Mouse (Mus musculus): ENCODE results near the gene Tppp3.

The Tppp3 gene

DNA sequence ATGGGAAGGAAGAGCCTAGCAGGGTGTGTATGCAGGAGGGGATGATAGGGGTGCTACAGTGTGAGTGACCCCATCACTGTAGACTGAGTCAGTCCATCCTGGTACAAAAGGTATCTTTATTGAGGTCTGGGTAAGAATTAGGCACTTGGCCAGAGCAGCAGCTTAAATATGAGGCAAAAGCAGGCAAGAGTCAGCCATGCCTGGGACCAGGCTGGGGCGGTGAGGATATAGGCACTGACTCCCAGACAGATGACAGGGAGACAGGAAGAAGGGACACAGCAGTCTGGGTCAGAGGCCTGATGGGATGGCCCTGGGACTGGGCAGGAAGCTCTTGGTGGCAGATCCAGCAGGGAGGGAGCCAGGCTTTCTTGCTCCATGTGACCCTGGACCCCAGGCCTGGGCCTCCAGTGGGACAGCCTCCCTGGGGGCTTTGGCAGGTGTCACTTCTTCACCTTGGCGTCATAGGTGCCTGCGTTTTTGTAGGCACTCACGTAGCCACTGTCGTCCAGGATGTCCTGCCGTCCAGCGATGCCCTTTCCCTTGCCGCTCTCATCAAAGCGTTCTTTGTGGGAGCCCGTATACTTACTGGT is 3.8 kb downstream of the Tppp3 start:
- no peak for DNase-seq (ENCODE audit: low spot score)

GRCm38 (mm10) chr8:105466700-105467291 is 4.5 kb downstream of the Tppp3 start:
- no peak for DNase-seq (ENCODE audit: low spot score)

- no peak for DNase-seq (ENCODE audit: low spot score)
Measured at GRCm38 (mm10) chr8:105466246-105466645, 5.1 kb downstream of the Tppp3 start.

GRCm38 (mm10) chr8:105464595-105464994 is 6.7 kb downstream of the Tppp3 start:
- DNase-seq (ENCODE audit: low spot score): no peak

- no peak for DNase-seq (ENCODE audit: low spot score)
Measured at GRCm38 (mm10) chr8:105461085-105461803, 10.1 kb downstream of the Tppp3 start.

DNA sequence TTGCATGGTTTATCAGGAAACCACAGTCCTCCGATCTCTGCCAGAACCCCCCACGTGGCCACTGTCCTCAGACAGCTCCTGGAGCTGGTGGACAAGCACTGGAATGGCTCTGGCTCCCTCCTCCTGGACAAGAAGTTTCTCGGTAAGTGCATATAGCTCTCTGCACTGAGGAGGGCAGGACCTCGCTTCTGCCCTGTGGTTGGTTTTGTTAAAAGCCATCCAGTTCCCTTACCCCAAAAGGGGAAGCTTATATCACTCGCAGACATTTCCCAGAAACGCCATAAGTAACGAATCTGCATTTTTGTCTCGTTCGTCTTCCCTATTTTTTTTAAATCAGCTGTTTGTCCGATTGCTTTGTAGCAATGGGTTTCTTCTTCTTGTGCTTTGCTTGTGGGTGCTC is 16.1 kb downstream of the Tppp3 start:
- DNase-seq (ENCODE audit: low spot score): no peak

- DNase-seq (ENCODE audit: low spot score): no peak
Measured at GRCm38 (mm10) chr8:105454088-105454487, 17.2 kb downstream of the Tppp3 start.

DNA sequence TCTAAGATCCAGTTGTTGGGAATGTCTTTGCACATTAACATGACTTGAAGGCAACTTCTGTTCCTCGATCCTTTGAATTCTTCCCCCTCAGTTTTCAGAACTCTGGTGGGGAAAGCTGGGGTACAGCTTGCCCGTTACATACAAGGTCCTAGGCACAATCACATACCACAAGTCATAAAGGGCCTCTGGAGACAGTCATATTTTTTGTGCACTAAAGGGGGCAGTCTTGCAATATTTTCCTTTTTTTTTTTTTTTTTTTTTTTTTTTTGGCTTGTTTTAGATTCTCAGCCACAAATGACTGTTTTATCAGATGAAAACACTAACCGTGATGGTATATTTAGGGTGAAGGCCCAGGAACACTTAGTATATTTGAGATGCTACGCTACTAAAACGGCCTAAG is 18.0 kb downstream of the Tppp3 start:
- DNase-seq (ENCODE audit: low spot score): no peak

DNA sequence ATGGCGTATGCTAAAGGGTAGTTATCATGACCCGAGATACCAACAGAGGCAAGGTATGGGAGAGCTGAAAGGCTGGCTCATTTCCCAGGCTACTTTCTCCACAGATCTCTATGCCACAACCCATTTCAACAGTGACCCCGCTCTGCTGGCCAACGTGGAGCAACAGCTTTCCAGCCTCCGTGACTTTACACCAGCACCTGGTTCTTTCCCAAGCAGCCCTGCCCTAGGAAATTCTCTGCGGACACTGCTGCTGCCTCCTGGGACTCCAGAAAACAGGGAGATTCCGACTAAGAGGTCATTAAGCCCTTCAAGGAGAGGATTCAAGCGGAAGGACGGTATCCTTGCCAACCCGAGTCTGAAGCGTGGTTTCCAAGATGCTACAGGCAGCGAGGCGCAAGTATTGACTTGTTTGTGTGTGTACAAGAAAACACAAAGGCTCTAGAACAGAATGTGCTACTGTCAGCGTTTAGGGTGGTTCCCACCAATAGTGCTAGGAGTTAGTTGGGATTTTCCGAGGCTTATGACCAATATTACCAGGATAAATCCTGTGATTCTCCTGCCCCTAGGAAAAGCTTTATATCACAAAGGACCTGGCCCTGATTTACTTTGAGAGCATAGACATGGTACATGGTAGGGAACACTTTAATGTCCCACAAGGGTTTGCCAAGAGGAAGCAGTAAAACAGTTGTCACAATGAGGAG is 19.3 kb downstream of the Tppp3 start:
- no peak for DNase-seq (ENCODE audit: low spot score)

GRCm38 (mm10) chr8:105450977-105451376 is 20.3 kb downstream of the Tppp3 start:
- no peak for DNase-seq (ENCODE audit: low spot score)

GRCm38 (mm10) chr8:105448596-105448995 is 22.7 kb downstream of the Tppp3 start:
- no peak for DNase-seq (ENCODE audit: low spot score)

GRCm38 (mm10) chr8:105448188-105448587 is 23.1 kb downstream of the Tppp3 start:
- no peak for DNase-seq (ENCODE audit: low spot score)

DNA sequence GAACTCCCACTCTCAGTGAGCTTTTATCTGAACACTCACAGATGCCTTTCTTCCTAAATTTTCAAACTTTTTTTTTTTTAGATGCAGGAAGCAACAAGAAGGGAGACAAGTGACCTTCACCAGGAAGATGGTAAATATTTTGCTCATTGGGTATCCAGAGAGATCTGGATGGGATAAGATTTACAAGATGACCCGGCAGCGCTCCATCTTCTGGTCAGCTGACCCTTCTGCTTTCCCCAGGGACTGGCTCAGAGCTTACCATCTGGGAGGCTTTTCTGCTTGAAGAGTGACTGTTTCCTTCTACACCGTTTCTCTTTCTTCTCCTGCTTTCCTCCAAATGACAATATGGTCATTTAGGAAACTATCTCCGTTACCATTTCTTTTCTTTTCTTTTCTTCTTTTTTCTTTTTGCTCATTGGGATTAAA is 25.2 kb downstream of the Tppp3 start:
- peak; percentile 12 for DNase-seq (ENCODE audit: low spot score)

GRCm38 (mm10) chr8:105445296-105446126 is 25.8 kb downstream of the Tppp3 start:
- DNase-seq (ENCODE audit: low spot score): peak; percentile 18

DNA sequence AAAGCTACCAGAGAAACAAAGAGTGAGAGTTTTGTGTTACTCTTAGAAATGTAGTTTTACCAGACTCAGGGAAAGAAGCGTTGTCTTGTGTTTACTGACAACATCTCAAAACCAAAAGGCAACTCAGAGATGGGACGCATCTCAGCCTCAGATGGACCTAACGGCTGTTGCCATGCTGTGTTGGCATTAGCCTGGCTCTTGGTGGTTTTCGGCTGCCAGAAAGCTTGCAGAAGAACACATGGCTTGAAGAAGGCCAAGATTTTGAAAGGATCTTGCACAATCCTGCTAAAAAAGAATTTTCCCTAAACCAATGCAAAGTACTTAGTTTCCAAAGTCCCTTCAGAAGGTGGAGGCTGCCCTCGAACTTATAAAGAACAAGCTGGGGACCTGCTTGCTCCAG is 28.7 kb downstream of the Tppp3 start:
- no peak for DNase-seq (ENCODE audit: low spot score)

GRCm38 (mm10) chr8:105441433-105441832 is 29.9 kb downstream of the Tppp3 start:
- peak; percentile 41 for DNase-seq (ENCODE audit: low spot score)

DNA sequence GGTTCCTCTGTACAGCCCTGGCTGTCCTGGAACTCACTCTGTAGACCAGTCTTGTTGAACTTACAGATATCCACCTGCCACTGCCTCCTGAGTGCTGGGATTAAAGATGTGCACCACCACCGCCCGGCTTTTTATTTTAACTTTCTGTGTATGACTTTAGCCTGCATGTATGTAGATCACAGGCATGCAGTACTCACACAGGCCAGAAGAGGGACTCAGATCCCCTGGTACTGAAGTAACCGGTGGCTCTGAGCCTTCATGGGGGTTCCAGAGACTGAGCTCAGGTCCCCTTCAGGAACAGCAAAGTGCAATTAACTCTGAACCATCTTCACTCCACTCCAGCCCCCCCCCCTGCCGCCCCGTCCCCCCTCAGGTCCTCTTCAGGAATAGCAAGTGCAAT is 32.5 kb downstream of the Tppp3 start:
- DNase-seq (ENCODE audit: low spot score): no peak

DNA sequence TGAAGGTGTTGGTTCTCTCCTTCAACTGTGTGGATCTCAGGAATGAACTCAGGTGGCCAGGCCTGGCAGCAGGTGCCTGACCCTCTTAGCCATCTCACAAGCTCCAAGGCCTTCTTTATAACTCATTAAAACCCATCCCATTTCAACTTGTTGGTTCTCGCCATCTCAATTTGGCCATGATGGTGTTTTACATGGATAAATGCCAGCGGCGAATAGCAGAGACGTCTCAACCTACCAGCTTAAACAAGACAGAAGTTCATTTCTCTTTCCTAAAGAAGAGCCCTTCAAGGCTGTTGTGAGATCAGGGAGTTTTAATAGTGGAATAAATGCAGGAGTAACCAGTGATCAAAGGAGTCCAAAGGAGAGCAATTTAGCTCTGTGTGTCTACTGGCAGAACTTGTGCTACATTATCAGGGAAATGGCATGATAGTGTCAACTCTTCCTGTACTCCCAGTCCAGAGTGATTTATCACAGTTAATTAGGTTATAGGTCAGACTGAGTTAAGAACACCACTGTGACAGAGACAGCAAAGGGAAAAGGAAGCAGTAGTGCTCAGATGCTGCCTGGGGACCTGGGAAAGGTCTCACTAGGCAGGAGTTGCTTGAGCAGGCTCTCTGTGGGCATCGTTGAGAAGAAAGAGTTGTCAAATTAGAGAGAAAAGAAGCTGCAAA is 34.1 kb downstream of the Tppp3 start:
- DNase-seq (ENCODE audit: low spot score): no peak

- no peak for DNase-seq (ENCODE audit: low spot score)
Measured at GRCm38 (mm10) chr8:105436218-105436617, 35.1 kb downstream of the Tppp3 start.

- DNase-seq (ENCODE audit: low spot score): no peak
Measured at GRCm38 (mm10) chr8:105434136-105434535, 37.2 kb downstream of the Tppp3 start.

DNA sequence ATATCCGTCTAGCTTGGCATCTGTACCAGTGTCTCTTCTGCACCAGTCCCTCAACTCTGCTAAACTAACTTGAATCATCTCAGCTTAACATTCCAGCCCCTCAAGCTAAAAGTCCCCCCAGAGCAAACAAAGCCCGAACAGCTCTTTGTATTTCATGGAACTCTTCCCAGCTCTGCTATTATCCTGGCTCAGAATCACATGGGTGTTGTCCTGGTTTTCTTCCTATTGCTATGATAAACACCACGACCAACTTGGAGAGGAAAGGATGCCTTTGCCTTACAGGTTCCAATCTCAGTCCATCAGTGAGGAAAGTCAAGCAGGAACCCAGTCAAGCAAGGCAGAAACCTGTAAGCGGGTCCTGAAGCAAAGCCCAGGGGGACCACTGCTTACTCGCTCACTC is 37.8 kb downstream of the Tppp3 start:
- DNase-seq (ENCODE audit: low spot score): no peak

Measured in yolk sac, embryonic 10.5 days (tissue).